Mouse (Mus musculus): ENCODE measurements at regions not wholly inside any gene's neighbourhood (a gene's known extent, or its start where the extent isn't known, plus 50 kb on each side); places are given as distances from the start of the nearest gene placed in this dataset.

DNA sequence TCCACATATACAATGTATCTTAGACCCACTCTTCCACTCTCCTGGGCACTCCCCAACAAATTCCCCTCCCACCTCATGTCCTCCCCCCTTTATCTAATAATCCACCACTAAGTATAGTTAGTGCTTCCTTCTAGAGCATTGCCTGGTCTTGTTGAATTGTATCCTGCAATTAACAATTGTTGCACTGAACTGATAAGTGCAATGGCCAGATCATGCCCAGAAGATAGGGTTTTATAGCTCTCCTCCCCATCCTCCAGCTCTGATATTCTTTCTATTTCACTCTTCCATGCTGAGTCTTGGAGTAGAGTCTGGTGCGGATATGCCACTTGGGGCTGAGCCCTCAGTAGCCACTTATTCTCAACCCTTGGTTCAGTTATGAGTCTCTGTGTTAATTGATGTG is 159.6 kb upstream of the Klf3 start:
- no peaks in the 10 kb centered on the region for H3K27me3 ChIP-seq (ENCODE audit: control insufficient read depth, insufficient read depth, low read length)
- H3K9me3 ChIP-seq (ENCODE audit: control insufficient read depth, low read length): no peaks in the 10 kb centered on the region
- no peak overlapping the region for H3K9ac ChIP-seq (ENCODE audit: low read length)
- peaks cover 3% of the 10 kb centered on the region; the same call in 1 of the 2 replicates for H3K4me1 ChIP-seq (replicated peaks; ENCODE audit: control insufficient read depth, insufficient read depth, low read length)
- no peak overlapping the region for H3K27ac ChIP-seq (ENCODE audit: low read depth, low read length)
- H3K4me2 ChIP-seq (ENCODE audit: low read depth, low read length, severe bottlenecking): no peak overlapping the region
- H3K36me3 ChIP-seq (ENCODE audit: control insufficient read depth, insufficient read depth, low read length): no peaks in the 10 kb centered on the region
- H3K4me3 ChIP-seq (ENCODE audit: low read depth, low read length): no peak overlapping the region
- WGBS: 100% methylated on average over 1 of the region's 1 CpGs
- no peak for ATAC-seq (replicated peaks; ENCODE audit: low FRiP score)
- no peak for DNase-seq (ENCODE audit: low spot score)

DNA sequence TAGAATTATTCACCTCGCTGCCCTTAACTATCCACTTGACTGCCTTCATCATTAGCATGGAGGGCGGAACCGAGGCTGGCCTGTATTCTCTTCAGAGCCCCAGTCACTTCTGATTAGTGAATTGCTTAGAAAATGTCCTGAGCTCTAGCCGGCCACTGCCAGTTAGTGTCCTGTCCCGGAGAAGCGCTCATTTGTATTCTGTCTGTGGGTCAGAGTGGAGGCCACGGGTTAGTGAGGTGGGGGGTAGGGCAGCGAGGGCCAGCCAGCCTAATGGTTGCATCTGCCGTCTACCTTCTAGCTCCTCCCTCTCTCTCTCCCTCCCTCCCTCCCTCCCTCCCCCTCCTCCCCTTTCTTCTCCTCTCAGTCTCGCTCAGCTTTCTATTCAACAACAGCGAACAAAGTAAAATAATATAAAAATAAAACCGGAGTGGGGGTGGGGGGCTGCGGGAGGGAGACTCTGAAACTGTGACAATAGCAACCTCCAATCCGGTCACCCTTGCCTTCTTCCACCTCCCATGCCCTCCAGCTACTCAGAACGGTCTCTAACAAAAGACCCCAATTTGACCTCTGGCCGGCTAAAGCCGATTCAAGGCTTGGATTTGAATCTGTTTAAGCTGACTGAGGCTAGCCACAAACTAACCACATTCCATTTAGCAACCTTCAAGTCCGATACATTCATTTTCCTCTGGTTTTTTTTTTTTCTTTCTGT is 155.6 kb upstream of the Klf3 start:
- Histone ChIP-seq H3K9me3 (ENCODE audit: control insufficient read depth, low read length) (no peaks in the 10 kb centered on the region), H3K36me3 (ENCODE audit: control insufficient read depth, insufficient read depth, low read length) (no peaks in the 10 kb centered on the region), H3K9ac (ENCODE audit: low read length) (peak overlapping the region; percentile 50), H3K4me2 (ENCODE audit: low read depth, low read length, severe bottlenecking) (peak overlapping the region; percentile 46), H3K27me3 (ENCODE audit: control insufficient read depth, insufficient read depth, low read length) (no peaks in the 10 kb centered on the region), H3K4me3 (ENCODE audit: low read depth, low read length) (peak overlapping the region; percentile 19; the same call in 1 of the 2 replicates), H3K4me1 (replicated peaks; ENCODE audit: control insufficient read depth, insufficient read depth, low read length) (peaks cover 5% of the 10 kb centered on the region; the same call in 1 of the 2 replicates), H3K27ac (ENCODE audit: low read depth, low read length) (peak overlapping the region; percentile 87)
- DNase-seq (ENCODE audit: low spot score): peak; percentile 88
- WGBS: 0% methylated on average over 18 of the region's 18 CpGs
- peak; percentile 95 for ATAC-seq (replicated peaks; ENCODE audit: low FRiP score)

DNA sequence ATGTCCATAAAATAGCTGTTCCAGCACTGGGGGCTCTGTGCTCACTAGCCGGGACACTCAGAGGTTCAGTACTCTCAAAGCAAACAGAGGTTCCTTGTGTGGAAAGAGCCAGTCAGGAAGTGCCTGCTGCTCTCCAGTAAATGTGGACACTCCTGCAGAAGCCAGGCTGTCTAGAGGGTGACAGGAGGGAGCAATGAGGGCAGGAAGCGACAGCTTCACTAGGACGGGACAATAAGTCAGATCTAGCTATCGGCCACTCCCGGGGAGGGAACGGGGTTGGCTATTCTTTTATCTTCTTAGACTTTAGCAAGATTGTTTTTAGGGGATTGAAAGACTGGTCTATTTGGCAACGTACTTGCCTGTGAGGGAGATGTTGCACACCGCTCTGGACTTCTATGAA is 154.7 kb upstream of the Klf3 start:
- no peaks in the 10 kb centered on the region for H3K27me3 ChIP-seq (ENCODE audit: control insufficient read depth, insufficient read depth, low read length)
- H3K4me3 ChIP-seq (ENCODE audit: low read depth, low read length): no peak overlapping the region
- peaks cover 5% of the 10 kb centered on the region; the same call in 1 of the 2 replicates for H3K4me1 ChIP-seq (replicated peaks; ENCODE audit: control insufficient read depth, insufficient read depth, low read length)
- no peak for DNase-seq (ENCODE audit: low spot score)
- H3K9me3 ChIP-seq (ENCODE audit: control insufficient read depth, low read length): no peaks in the 10 kb centered on the region
- peak; percentile 50; the same call in 1 of the 2 replicates for ATAC-seq (replicated peaks; ENCODE audit: low FRiP score)
- no peak overlapping the region for H3K4me2 ChIP-seq (ENCODE audit: low read depth, low read length, severe bottlenecking)
- no peaks in the 10 kb centered on the region for H3K36me3 ChIP-seq (ENCODE audit: control insufficient read depth, insufficient read depth, low read length)
- H3K9ac ChIP-seq (ENCODE audit: low read length): no peak overlapping the region
- WGBS: 8% methylated on average over 8 of the region's 8 CpGs
- H3K27ac ChIP-seq (ENCODE audit: low read depth, low read length): peak overlapping the region; percentile 48

DNA sequence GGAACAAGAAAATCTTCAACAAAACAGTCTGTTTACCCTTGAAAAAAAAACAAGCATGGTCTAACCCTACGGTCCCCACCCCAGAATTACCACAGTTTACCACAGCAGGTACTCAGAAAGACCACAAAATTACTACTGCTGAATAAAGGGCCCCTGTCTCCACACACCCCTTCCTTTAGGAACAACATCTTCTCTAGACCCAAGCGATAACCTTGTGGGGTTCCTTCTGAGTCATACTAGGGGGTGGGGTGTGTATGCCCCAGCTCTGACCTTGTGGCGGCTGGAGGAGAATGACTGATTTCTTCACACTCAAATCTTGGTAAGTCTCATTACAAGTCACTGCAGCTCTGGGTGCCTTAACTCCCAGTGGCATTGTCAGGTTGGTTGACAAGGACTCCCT is 151.8 kb upstream of the Klf3 start:
- Histone ChIP-seq H3K4me3 (ENCODE audit: low read depth, low read length) (no peak overlapping the region), H3K4me2 (ENCODE audit: low read depth, low read length, severe bottlenecking) (no peak overlapping the region), H3K9ac (ENCODE audit: low read length) (no peak overlapping the region), H3K27ac (ENCODE audit: low read depth, low read length) (no peak overlapping the region), H3K9me3 (ENCODE audit: control insufficient read depth, low read length) (no peaks in the 10 kb centered on the region), H3K27me3 (ENCODE audit: control insufficient read depth, insufficient read depth, low read length) (no peaks in the 10 kb centered on the region), H3K36me3 (ENCODE audit: control insufficient read depth, insufficient read depth, low read length) (no peaks in the 10 kb centered on the region), H3K4me1 (replicated peaks; ENCODE audit: control insufficient read depth, insufficient read depth, low read length) (peaks cover 5% of the 10 kb centered on the region; the same call in 1 of the 2 replicates)
- WGBS: 85% methylated on average over 3 of the region's 3 CpGs
- ATAC-seq (replicated peaks; ENCODE audit: low FRiP score) (no peak), DNase-seq (ENCODE audit: low spot score) (no peak)

DNA sequence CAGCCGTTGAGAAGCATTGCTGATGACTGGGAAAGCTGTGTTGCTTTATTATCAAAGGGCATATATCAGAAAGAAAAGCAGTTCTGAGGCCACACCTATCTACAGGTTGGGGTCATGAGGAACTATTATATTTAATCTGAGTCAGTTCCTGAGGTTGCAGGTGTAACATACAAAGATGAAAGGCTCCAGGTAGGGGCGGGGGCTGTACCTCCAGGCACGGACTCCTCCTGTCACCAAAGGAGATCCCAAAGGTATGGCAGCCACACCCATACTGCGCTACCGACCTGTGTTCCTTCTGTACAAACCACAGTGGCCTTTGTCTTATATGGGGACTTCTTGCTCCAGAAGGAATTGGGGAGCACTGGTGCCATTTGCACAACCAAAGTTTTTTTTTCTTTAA is 149.4 kb upstream of the Klf3 start:
- no peak overlapping the region for H3K4me3 ChIP-seq (ENCODE audit: low read depth, low read length)
- no peak overlapping the region for H3K27ac ChIP-seq (ENCODE audit: low read depth, low read length)
- WGBS: 89% methylated on average over 5 of the region's 5 CpGs
- H3K36me3 ChIP-seq (ENCODE audit: control insufficient read depth, insufficient read depth, low read length): no peaks in the 10 kb centered on the region
- no peak overlapping the region for H3K4me2 ChIP-seq (ENCODE audit: low read depth, low read length, severe bottlenecking)
- DNase-seq (ENCODE audit: low spot score) (no peak), ATAC-seq (replicated peaks; ENCODE audit: low FRiP score) (no peak)
- H3K9me3 ChIP-seq (ENCODE audit: control insufficient read depth, low read length): no peaks in the 10 kb centered on the region
- H3K27me3 ChIP-seq (ENCODE audit: control insufficient read depth, insufficient read depth, low read length): no peaks in the 10 kb centered on the region
- H3K4me1 ChIP-seq (replicated peaks; ENCODE audit: control insufficient read depth, insufficient read depth, low read length): peaks cover under 1% of the 10 kb centered on the region; the same call in 1 of the 2 replicates
- no peak overlapping the region for H3K9ac ChIP-seq (ENCODE audit: low read length)

DNA sequence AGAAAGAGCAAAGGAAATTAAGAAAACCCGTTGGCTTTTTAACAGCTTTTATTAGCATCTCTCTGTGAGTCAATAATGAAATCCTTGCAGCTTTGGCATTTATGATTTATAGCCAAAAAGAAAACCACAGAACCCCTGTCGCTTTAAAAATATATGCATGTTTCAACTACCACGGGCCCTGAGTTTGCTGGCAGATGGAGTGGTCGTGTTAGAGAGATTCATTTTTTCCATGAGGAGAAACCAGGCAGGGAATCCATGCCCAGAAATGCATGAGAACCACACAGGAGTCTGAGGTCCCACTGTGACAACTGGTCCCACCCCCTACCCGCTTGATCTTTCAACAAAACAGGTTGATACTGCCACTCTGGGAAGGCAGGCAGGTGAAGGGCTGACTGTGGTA is 147.9 kb upstream of the Klf3 start:
- ATAC-seq (replicated peaks; ENCODE audit: low FRiP score) (no peak), DNase-seq (ENCODE audit: low spot score) (no peak)
- no peaks in the 10 kb centered on the region for H3K27me3 ChIP-seq (ENCODE audit: control insufficient read depth, insufficient read depth, low read length)
- H3K9ac ChIP-seq (ENCODE audit: low read length): no peak overlapping the region
- H3K4me3 ChIP-seq (ENCODE audit: low read depth, low read length): no peak overlapping the region
- H3K27ac ChIP-seq (ENCODE audit: low read depth, low read length): no peak overlapping the region
- 84% methylated on average over 5 of the region's 5 CpGs for WGBS
- H3K4me2 ChIP-seq (ENCODE audit: low read depth, low read length, severe bottlenecking): no peak overlapping the region
- no peaks in the 10 kb centered on the region for H3K4me1 ChIP-seq (replicated peaks; ENCODE audit: control insufficient read depth, insufficient read depth, low read length)
- no peaks in the 10 kb centered on the region for H3K36me3 ChIP-seq (ENCODE audit: control insufficient read depth, insufficient read depth, low read length)
- H3K9me3 ChIP-seq (ENCODE audit: control insufficient read depth, low read length): no peaks in the 10 kb centered on the region

DNA sequence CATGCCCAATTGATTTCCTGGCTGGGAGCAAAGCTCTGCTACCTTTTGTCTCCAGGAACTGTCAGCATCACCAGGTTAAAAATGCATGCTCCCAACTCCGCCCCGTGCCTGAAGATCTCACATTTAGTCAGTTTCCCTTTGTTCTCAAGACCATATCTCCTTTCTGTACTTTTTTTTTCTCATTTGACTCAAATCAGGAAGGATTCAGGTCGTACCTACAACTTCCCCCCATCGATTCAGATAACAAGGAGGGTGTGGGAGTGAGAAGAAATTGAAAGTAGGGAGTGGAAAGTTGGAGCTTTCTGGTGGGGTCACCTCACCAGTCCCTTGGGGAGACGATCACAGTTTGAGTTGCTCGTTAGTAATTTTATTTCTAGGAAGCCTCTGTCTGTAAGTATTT is 141.2 kb upstream of the Klf3 start:
- no peak overlapping the region for H3K4me3 ChIP-seq (ENCODE audit: low read depth, low read length)
- no peaks in the 10 kb centered on the region for H3K27me3 ChIP-seq (ENCODE audit: control insufficient read depth, insufficient read depth, low read length)
- ATAC-seq (replicated peaks; ENCODE audit: low FRiP score) (no peak), DNase-seq (ENCODE audit: low spot score) (no peak)
- no peaks in the 10 kb centered on the region for H3K36me3 ChIP-seq (ENCODE audit: control insufficient read depth, insufficient read depth, low read length)
- H3K4me2 ChIP-seq (ENCODE audit: low read depth, low read length, severe bottlenecking): no peak overlapping the region
- H3K9ac ChIP-seq (ENCODE audit: low read length): no peak overlapping the region
- no peak overlapping the region for H3K27ac ChIP-seq (ENCODE audit: low read depth, low read length)
- WGBS: 58% methylated on average over 6 of the region's 6 CpGs
- no peaks in the 10 kb centered on the region for H3K4me1 ChIP-seq (replicated peaks; ENCODE audit: control insufficient read depth, insufficient read depth, low read length)
- H3K9me3 ChIP-seq (ENCODE audit: control insufficient read depth, low read length): no peaks in the 10 kb centered on the region

DNA sequence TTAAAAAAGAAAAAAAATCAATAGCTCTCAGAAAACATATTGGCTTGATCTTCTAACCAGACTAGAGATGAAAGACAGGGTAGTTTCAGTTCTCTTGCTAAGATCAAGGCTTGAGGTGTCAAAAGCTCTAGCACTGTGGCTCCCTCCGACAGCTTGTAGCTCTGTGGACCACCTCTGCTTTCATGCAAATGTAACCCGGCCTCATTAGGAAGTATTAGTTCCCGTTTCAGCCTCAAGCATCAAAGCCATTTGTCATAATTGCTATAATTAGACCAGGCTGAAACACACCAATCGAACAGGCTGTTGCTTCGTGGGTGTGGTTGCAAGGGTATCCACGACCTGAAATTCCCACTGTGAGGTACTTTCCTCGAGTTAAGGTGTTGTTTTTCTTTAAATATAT is 140.7 kb upstream of the Klf3 start:
- no peaks in the 10 kb centered on the region for H3K36me3 ChIP-seq (ENCODE audit: control insufficient read depth, insufficient read depth, low read length)
- no peaks in the 10 kb centered on the region for H3K27me3 ChIP-seq (ENCODE audit: control insufficient read depth, insufficient read depth, low read length)
- no peaks in the 10 kb centered on the region for H3K9me3 ChIP-seq (ENCODE audit: control insufficient read depth, low read length)
- H3K27ac ChIP-seq (ENCODE audit: low read depth, low read length): no peak overlapping the region
- DNase-seq (ENCODE audit: low spot score) (no peak), ATAC-seq (replicated peaks; ENCODE audit: low FRiP score) (no peak)
- H3K4me2 ChIP-seq (ENCODE audit: low read depth, low read length, severe bottlenecking): no peak overlapping the region
- WGBS: 43% methylated on average over 7 of the region's 7 CpGs
- H3K9ac ChIP-seq (ENCODE audit: low read length): no peak overlapping the region
- no peak overlapping the region for H3K4me3 ChIP-seq (ENCODE audit: low read depth, low read length)
- H3K4me1 ChIP-seq (replicated peaks; ENCODE audit: control insufficient read depth, insufficient read depth, low read length): no peaks in the 10 kb centered on the region

DNA sequence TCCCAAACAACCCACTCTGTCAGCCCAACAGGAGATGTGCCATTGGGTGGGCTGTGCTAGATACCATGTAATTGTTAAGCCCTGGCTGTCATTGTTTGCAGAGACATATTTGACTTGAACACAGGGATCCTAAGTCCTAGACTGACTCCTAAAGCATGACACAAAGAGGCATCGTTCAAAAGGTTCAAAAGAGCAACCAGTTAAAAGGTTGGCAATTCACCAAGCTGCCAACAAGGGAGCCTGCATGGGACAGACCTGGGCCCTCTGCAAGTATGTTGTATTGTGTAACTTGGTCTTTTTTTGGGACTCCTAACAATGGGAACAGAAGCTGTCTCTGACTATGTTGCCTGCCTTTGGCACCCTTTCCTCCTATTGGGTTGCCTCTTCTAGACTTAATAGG is 139.4 kb upstream of the Klf3 start:
- H3K9ac ChIP-seq (ENCODE audit: low read length): no peak overlapping the region
- no peaks in the 10 kb centered on the region for H3K27me3 ChIP-seq (ENCODE audit: control insufficient read depth, insufficient read depth, low read length)
- H3K4me2 ChIP-seq (ENCODE audit: low read depth, low read length, severe bottlenecking): no peak overlapping the region
- ATAC-seq (replicated peaks; ENCODE audit: low FRiP score) (no peak), DNase-seq (ENCODE audit: low spot score) (no peak)
- WGBS: 88% methylated on average over 1 of the region's 1 CpGs
- no peaks in the 10 kb centered on the region for H3K9me3 ChIP-seq (ENCODE audit: control insufficient read depth, low read length)
- H3K36me3 ChIP-seq (ENCODE audit: control insufficient read depth, insufficient read depth, low read length): no peaks in the 10 kb centered on the region
- no peaks in the 10 kb centered on the region for H3K4me1 ChIP-seq (replicated peaks; ENCODE audit: control insufficient read depth, insufficient read depth, low read length)
- H3K27ac ChIP-seq (ENCODE audit: low read depth, low read length): no peak overlapping the region
- no peak overlapping the region for H3K4me3 ChIP-seq (ENCODE audit: low read depth, low read length)

Measured in forebrain, embryonic 11.5 days (tissue).